Mouse (Mus musculus) T-cell, adult 2 months (primary cell): ENCODE measurements around the gene Pkp1.

ENCODE experiments used
- DNase-seq: peaks from one replicate; pipeline ENCODE4 v3.0.0; 2022; ENCODE audit warnings: low spot score

The Pkp1 gene

GRCm38 (mm10) chr1:135918644-135919407 is at the start of gene Pkp1:
TSS of gene Pkp1 (minus strand) at chr1:135919207.
- DNase-seq, result no peak

- no peak for DNase-seq
Measured at GRCm38 (mm10) chr1:135967739-135968138, 48.7 kb upstream of the Pkp1 start.

GRCm38 (mm10) chr1:135964561-135964960 is 45.6 kb upstream of the Pkp1 start:
- DNase-seq, result no peak

GRCm38 (mm10) chr1:135963177-135963576 is 44.2 kb upstream of the Pkp1 start:
- DNase-seq, result no peak

- no peak for DNase-seq
Measured at GRCm38 (mm10) chr1:135958483-135958882, 39.5 kb upstream of the Pkp1 start.

- DNase-seq, result no peak
Measured at GRCm38 (mm10) chr1:135948871-135949270, 29.9 kb upstream of the Pkp1 start.

GRCm38 (mm10) chr1:135946247-135946646 is 27.2 kb upstream of the Pkp1 start:
- no peak for DNase-seq

GRCm38 (mm10) chr1:135945711-135946110 is 26.7 kb upstream of the Pkp1 start:
- peak; percentile 35 for DNase-seq

GRCm38 (mm10) chr1:135944526-135945259 is 25.7 kb upstream of the Pkp1 start:
- DNase-seq, result peak; percentile 45

- no peak for DNase-seq
Measured at GRCm38 (mm10) chr1:135943713-135944112, 24.7 kb upstream of the Pkp1 start.

GRCm38 (mm10) chr1:135942116-135942515 is 23.1 kb upstream of the Pkp1 start:
- DNase-seq, result no peak

GRCm38 (mm10) chr1:135941259-135942006 is 22.4 kb upstream of the Pkp1 start:
- DNase-seq, result no peak

- no peak for DNase-seq
Measured at GRCm38 (mm10) chr1:135936091-135936490, 17.1 kb upstream of the Pkp1 start.

- DNase-seq, result no peak
Measured at GRCm38 (mm10) chr1:135933704-135934293, 14.8 kb upstream of the Pkp1 start.

- DNase-seq, result no peak
Measured at GRCm38 (mm10) chr1:135929876-135930275, 10.9 kb upstream of the Pkp1 start.

- DNase-seq, result no peak
Measured at GRCm38 (mm10) chr1:135925848-135926247, 6.8 kb upstream of the Pkp1 start.

GRCm38 (mm10) chr1:135924377-135924994 is 5.5 kb upstream of the Pkp1 start:
- no peak for DNase-seq

- no peak for DNase-seq
Measured at GRCm38 (mm10) chr1:135923229-135923628, 4.2 kb upstream of the Pkp1 start.

- no peak for DNase-seq
Measured at GRCm38 (mm10) chr1:135917206-135917605, 1.8 kb downstream of the Pkp1 start.

GRCm38 (mm10) chr1:135916486-135917058 is 2.4 kb downstream of the Pkp1 start:
- DNase-seq, result no peak

GRCm38 (mm10) chr1:135913657-135914056 is 5.3 kb downstream of the Pkp1 start:
- DNase-seq, result no peak
